In genomic region chr14:55613346-55613745, GRCm38 (mm10) we compare ENCODE assay signal across 24 mouse cellular contexts. TPM values are rescaled to one million over a fixed set of nuclear protein-coding genes. Genes with fewer than 3 reads are reported as not detected.
DNase-seq lines count a peak whose midpoint lies in the region; ATAC-seq and TF ChIP-seq lines count a peak whose summit lies in the region.
"Had no signal": no experiment of that assay in that cellular context is flagged by ENCODE, and none has a peak within 500 bp of the region (broad histone marks: within the 10 kb centered on the region; RNA-seq: fewer than 3 reads in every experiment).

No protein-coding gene starts in this region.

- no peak for TF ChIP-seq CTCF in kidney, adult 2 months (conservative IDR thresholded peaks at IDR 0.05; ENCODE audit: insufficient read depth, insufficient read length, low read depth, low read length)
- no peak for TF ChIP-seq CTCF in MEL (IDR thresholded peaks at IDR 0.05 in 2 of 3, conservative IDR thresholded peaks at IDR 0.05 in 1 of 3; ENCODE audit: control insufficient read depth in 1 of 3, insufficient read depth in 1 of 3, low read depth in 2 of 3, low read length in 3 of 3, poor library complexity in 1 of 3, severe bottlenecking in 1 of 3)
- no peak for TF ChIP-seq CTCF in liver, postnatal 0 days (IDR thresholded peaks at IDR 0.05; ENCODE audit: low read depth)
- TF ChIP-seq CTCF in midbrain, postnatal 0 days (IDR thresholded peaks at IDR 0.05), result no peak

- no peak overlapping the region for H3K27ac ChIP-seq in kidney, adult 2 months (ENCODE audit: insufficient read depth, low read depth, low read length)
- H3K27ac ChIP-seq in kidney, embryonic 16.5 days (ENCODE audit: low read length), result no peak overlapping the region
- peak overlapping the region; percentile 24 for H3K27ac ChIP-seq in MEL (ENCODE audit: control insufficient read depth, low read depth, low read length)
- peak overlapping the region; percentile 31; the same call in 1 of the 2 replicates for H3K27ac ChIP-seq in liver, postnatal 0 days (ENCODE audit: low read depth)
- no peak overlapping the region for H3K27ac ChIP-seq in midbrain, postnatal 0 days (ENCODE audit: low read depth, low read length)
- H3K27ac ChIP-seq in hindbrain, embryonic 10.5 days, result no peak overlapping the region
- H3K27ac ChIP-seq: embryonic facial prominence, embryonic 13.5 days; forebrain, embryonic 13.5 days; gastrocnemius, adult 2 months; left cerebral cortex, adult 2 months; midbrain, embryonic 15.5 days; neural tube, embryonic 13.5 days; stomach, embryonic 15.5 days had no signal

- H3K27me3 ChIP-seq in kidney, adult 2 months (replicated peaks; ENCODE audit: control insufficient read depth, insufficient read depth, low read length), result no peaks in the 10 kb centered on the region
- H3K27me3 ChIP-seq in kidney, embryonic 16.5 days (ENCODE audit: insufficient read depth, low read length), result no peaks in the 10 kb centered on the region
- H3K27me3 ChIP-seq in MEL (ENCODE audit: control insufficient read depth in 1 of 2, insufficient read depth in 2 of 2, low read length in 2 of 2), result no peaks in the 10 kb centered on the region
- 0 out of 2 replicates have a peak, but pooled peaks cover 2% of the 10 kb centered on the region for H3K27me3 ChIP-seq in liver, postnatal 0 days (ENCODE audit: insufficient read depth, low read length)
- no peaks in the 10 kb centered on the region for H3K27me3 ChIP-seq in midbrain, postnatal 0 days (ENCODE audit: insufficient read depth, low read length)
- H3K27me3 ChIP-seq in hindbrain, embryonic 10.5 days (ENCODE audit: insufficient read depth, poor library complexity, severe bottlenecking), result 0 out of 2 replicates have a peak, but pooled peaks cover under 1% of the 10 kb centered on the region
- H3K27me3 ChIP-seq: CH12.LX; embryonic facial prominence, embryonic 13.5 days; forebrain, embryonic 13.5 days; midbrain, embryonic 15.5 days; neural tube, embryonic 13.5 days; stomach, embryonic 15.5 days had no signal

- no peaks in the 10 kb centered on the region for H3K79me2 ChIP-seq in MEL (ENCODE audit: control insufficient read depth, insufficient read depth, low read length, poor library complexity)

- peaks cover 11% of the 10 kb centered on the region; the same call in 1 of the 2 replicates for H3K4me1 ChIP-seq in kidney, adult 2 months (ENCODE audit: control insufficient read depth, insufficient read depth, low read length)
- H3K4me1 ChIP-seq in kidney, embryonic 16.5 days (ENCODE audit: insufficient read depth, low read length), result 0 out of 2 replicates have a peak, but pooled peaks cover 5% of the 10 kb centered on the region
- H3K4me1 ChIP-seq in MEL (ENCODE audit: control insufficient read depth in 1 of 2, insufficient read depth in 2 of 2, low read length in 2 of 2), result peaks cover 11 to 40% of the 10 kb centered on the region in 2 experiments
- peaks cover 15% of the 10 kb centered on the region for H3K4me1 ChIP-seq in liver, postnatal 0 days (ENCODE audit: insufficient read depth)
- no peaks in the 10 kb centered on the region for H3K4me1 ChIP-seq in midbrain, postnatal 0 days (ENCODE audit: insufficient read depth, low read length)
- peaks cover 10% of the 10 kb centered on the region for H3K4me1 ChIP-seq in hindbrain, embryonic 10.5 days (replicated peaks)
- H3K4me1 ChIP-seq: forebrain, embryonic 13.5 days; midbrain, embryonic 15.5 days had no signal

- no peak overlapping the region for H3K4me3 ChIP-seq in kidney, adult 2 months (ENCODE audit: insufficient read depth, low read depth, low read length)
- no peak overlapping the region for H3K4me3 ChIP-seq in kidney, embryonic 16.5 days (ENCODE audit: low read length)
- no peak overlapping the region for H3K4me3 ChIP-seq in MEL (ENCODE audit: control insufficient read depth in 1 of 2, insufficient read depth in 1 of 2, low read depth in 2 of 2, low read length in 2 of 2)
- H3K4me3 ChIP-seq in liver, postnatal 0 days (ENCODE audit: low read depth, low read length), result no peak overlapping the region
- H3K4me3 ChIP-seq in midbrain, postnatal 0 days (ENCODE audit: low read depth, low read length), result no peak overlapping the region
- no peak overlapping the region for H3K4me3 ChIP-seq in hindbrain, embryonic 10.5 days
- H3K4me3 ChIP-seq: embryonic facial prominence, embryonic 13.5 days; forebrain, embryonic 13.5 days; gastrocnemius, adult 2 months; left cerebral cortex, adult 2 months; midbrain, embryonic 15.5 days; myocyte; neural tube, embryonic 13.5 days; stomach, embryonic 15.5 days had no signal

- H3K9me3 ChIP-seq in kidney, embryonic 16.5 days (ENCODE audit: low read length), result no peaks in the 10 kb centered on the region
- H3K9me3 ChIP-seq in MEL (replicated peaks; ENCODE audit: insufficient read depth, low read length), result no peaks in the 10 kb centered on the region
- no peaks in the 10 kb centered on the region for H3K9me3 ChIP-seq in liver, postnatal 0 days (ENCODE audit: low read length)
- no peaks in the 10 kb centered on the region for H3K9me3 ChIP-seq in midbrain, postnatal 0 days (ENCODE audit: low read length)
- H3K9me3 ChIP-seq in hindbrain, embryonic 10.5 days, result no peaks in the 10 kb centered on the region
- H3K9me3 ChIP-seq: embryonic facial prominence, embryonic 13.5 days; forebrain, embryonic 13.5 days; G1E; midbrain, embryonic 15.5 days; neural tube, embryonic 13.5 days; stomach, embryonic 15.5 days had no signal

- no peak for TF ChIP-seq POLR2A in kidney, adult 2 months (IDR thresholded peaks at IDR 0.05; ENCODE audit: low read depth, low read length)
- no peak for TF ChIP-seq POLR2A in MEL (IDR thresholded peaks at IDR 0.05; ENCODE audit: control insufficient read depth in 1 of 2, insufficient read depth in 1 of 2, low read depth in 1 of 2, low read length in 2 of 2, poor library complexity in 1 of 2)

- H3K4me2 ChIP-seq in kidney, embryonic 16.5 days (replicated peaks; ENCODE audit: low read depth, low read length), result no peak overlapping the region
- no peak overlapping the region for H3K4me2 ChIP-seq in liver, postnatal 0 days (ENCODE audit: low read depth, low read length)
- H3K4me2 ChIP-seq in midbrain, postnatal 0 days (ENCODE audit: low read depth, low read length, poor library complexity, severe bottlenecking), result no peak overlapping the region
- H3K4me2 ChIP-seq: embryonic facial prominence, embryonic 13.5 days; forebrain, embryonic 13.5 days; midbrain, embryonic 15.5 days; neural tube, embryonic 13.5 days; stomach, embryonic 15.5 days had no signal

- TF ChIP-seq EP300 in MEL (IDR thresholded peaks at IDR 0.05; ENCODE audit: low read depth in 1 of 2, low read length in 2 of 2), result no peak
- no peak for TF ChIP-seq EP300 in liver, postnatal 0 days (IDR thresholded peaks at IDR 0.05; ENCODE audit: low read depth)

- DNase-seq in kidney, adult 2 months, result peak; percentile 71
- DNase-seq in MEL (ENCODE audit: low read depth, low spot score), result peak; percentile 59
- DNase-seq in brain, adult 2 months (ENCODE audit: low read depth, low spot score), result peak; percentile 20
- DNase-seq in liver, postnatal 0 days, result no peak
- DNase-seq in midbrain, postnatal 0 days (ENCODE audit: low spot score), result no peak
- no peak for DNase-seq in hindbrain, embryonic 10.5 days (ENCODE audit: low spot score)
- DNase-seq: adrenal gland, adult 8-10 months; B cell, adult 2 months; cerebellum, adult 18-20 months; cerebellum, postnatal 25 days; gastrocnemius, adult 2 months; lung, postnatal 4 days; retina, postnatal 1 day had no signal

- H3K9ac ChIP-seq in kidney, embryonic 16.5 days (replicated peaks; ENCODE audit: low read length), result no peak overlapping the region
- no peak overlapping the region for H3K9ac ChIP-seq in MEL (ENCODE audit: control insufficient read depth, low read depth, low read length, poor library complexity, severe bottlenecking)
- H3K9ac ChIP-seq in liver, postnatal 0 days (replicated peaks), result no peak overlapping the region
- no peak overlapping the region for H3K9ac ChIP-seq in midbrain, postnatal 0 days (replicated peaks; ENCODE audit: low read length, poor library complexity, severe bottlenecking)
- H3K9ac ChIP-seq: embryonic facial prominence, embryonic 13.5 days; forebrain, embryonic 13.5 days; midbrain, embryonic 15.5 days; neural tube, embryonic 13.5 days; stomach, embryonic 15.5 days had no signal

- 37% methylated on average over 6 of the region's 6 CpGs for WGBS in kidney, adult 2 months
- WGBS in kidney, embryonic 16.5 days, result 58% methylated on average over 6 of the region's 6 CpGs
- 59% methylated on average over 6 of the region's 6 CpGs for WGBS in liver, postnatal 0 days (ENCODE audit: insufficient replicate concordance)
- 62% methylated on average over 6 of the region's 6 CpGs for WGBS in midbrain, postnatal 0 days
- 74% methylated on average over 6 of the region's 6 CpGs for WGBS in hindbrain, embryonic 10.5 days

- ATAC-seq in kidney, embryonic 16.5 days (ENCODE audit: low FRiP score, low TSS enrichment), result no peak
- no peak for ATAC-seq in liver, postnatal 0 days
- ATAC-seq in midbrain, postnatal 0 days (ENCODE audit: low FRiP score), result no peak
- ATAC-seq: activated CD4-positive, CD25-positive, alpha-beta regulatory T cell, adult 4 months; forebrain, embryonic 13.5 days; midbrain, embryonic 15.5 days had no signal

- peaks cover 5% of the 10 kb centered on the region for H3K36me3 ChIP-seq in kidney, adult 2 months (ENCODE audit: control insufficient read depth, insufficient read depth, low read length)
- peaks cover 8% of the 10 kb centered on the region; the same call in 1 of the 2 replicates for H3K36me3 ChIP-seq in kidney, embryonic 16.5 days (ENCODE audit: insufficient read depth, low read length)
- H3K36me3 ChIP-seq in MEL (ENCODE audit: control insufficient read depth in 1 of 2, insufficient read depth in 2 of 2, low read length in 2 of 2), result peaks cover 0 to 24% of the 10 kb centered on the region in 2 experiments; a peak in 2 of 4 replicates
- H3K36me3 ChIP-seq in liver, postnatal 0 days (replicated peaks; ENCODE audit: insufficient read depth, low read length), result peaks cover 27% of the 10 kb centered on the region
- peaks cover 11% of the 10 kb centered on the region for H3K36me3 ChIP-seq in midbrain, postnatal 0 days (ENCODE audit: insufficient read depth, low read length)
- peaks cover 22% of the 10 kb centered on the region for H3K36me3 ChIP-seq in hindbrain, embryonic 10.5 days

- TF ChIP-seq RAD21 in MEL (IDR thresholded peaks at IDR 0.05; ENCODE audit: low read depth, low read length), result no peak

RNA-seq across cellular contexts. Expression of gene Rec8, which starts 4.5 kb away (rescaled TPM):
- 11.4 and 13.3 TPM in 2 replicates for polyA plus RNA-seq in kidney, adult 2 months (2012; rRNA removed)
- polyA plus RNA-seq in kidney, embryonic 16.5 days (2015; fragmentation: Nextera tagmentation; extraction: Ambion mirVana), result 23.0 and 24.2 TPM in 2 replicates
- 1.5 and 1.6 TPM in 2 replicates for total RNA-seq in MEL (2012; rRNA removed)
- 1 to 10 TPM in 1 of 2 experiments, not detected in 1; 2.5 TPM for polyA plus RNA-seq in MEL (2012; ENCODE audit: insufficient read depth in 1 of 2, insufficient read length in 2 of 2, low read depth in 1 of 2, low replicate concordance in 2 of 2, missing spikeins in 1 of 2)
- 1.5 and 2.2 TPM in 2 replicates for polyA plus RNA-seq in liver, postnatal 0 days (2015; fragmentation: Nextera tagmentation; extraction: Ambion mirVana)
- total RNA-seq in midbrain, postnatal 0 days (2014; rRNA removed), result 6.0 and 11.1 TPM in 2 replicates
- polyA plus RNA-seq in midbrain, postnatal 0 days (2015; fragmentation: Nextera tagmentation; extraction: Ambion mirVana), result 7.6 and 8.7 TPM in 2 replicates
- 10.4 and 12.3 TPM in 2 replicates for polyA plus RNA-seq in hindbrain, embryonic 10.5 days (2016; fragmentation: Nextera tagmentation; extraction: Ambion mirVana)
- total RNA-seq: CH12.LX; gastrocnemius, adult 2 months had no signal
- polyA plus RNA-seq: myocyte had no signal

RNA-seq across cellular contexts. Expression of gene Irf9, which starts 10.0 kb away (rescaled TPM):
- 36.9 and 39.9 TPM in 2 replicates for polyA plus RNA-seq in kidney, adult 2 months (2012; rRNA removed)
- polyA plus RNA-seq in kidney, embryonic 16.5 days (2015; fragmentation: Nextera tagmentation; extraction: Ambion mirVana), result 16.8 and 17.7 TPM in 2 replicates
- total RNA-seq in MEL (2012; rRNA removed), result 5.0 and 8.5 TPM in 2 replicates
- polyA plus RNA-seq in MEL (2012; ENCODE audit: insufficient read depth in 1 of 2, insufficient read length in 2 of 2, low read depth in 1 of 2, low replicate concordance in 2 of 2, missing spikeins in 1 of 2), result 10 to 100 TPM in 1 of 2 experiments, not detected in 1; 14.8 TPM
- 18.6 and 19.4 TPM in 2 replicates for polyA plus RNA-seq in liver, postnatal 0 days (2015; fragmentation: Nextera tagmentation; extraction: Ambion mirVana)
- 17.1 and 18.2 TPM in 2 replicates for total RNA-seq in midbrain, postnatal 0 days (2014; rRNA removed)
- 7.4 and 8.3 TPM in 2 replicates for polyA plus RNA-seq in midbrain, postnatal 0 days (2015; fragmentation: Nextera tagmentation; extraction: Ambion mirVana)
- 7.2 and 7.8 TPM in 2 replicates for polyA plus RNA-seq in hindbrain, embryonic 10.5 days (2016; fragmentation: Nextera tagmentation; extraction: Ambion mirVana)

RNA-seq across cellular contexts. Expression of gene Rnf31, which starts 21.8 kb away (rescaled TPM):
- 27.0 and 27.6 TPM in 2 replicates for polyA plus RNA-seq in kidney, adult 2 months (2012; rRNA removed)
- 21.3 and 26.2 TPM in 2 replicates for polyA plus RNA-seq in kidney, embryonic 16.5 days (2015; fragmentation: Nextera tagmentation; extraction: Ambion mirVana)
- total RNA-seq in MEL (2012; rRNA removed), result 10.7 and 12.9 TPM in 2 replicates
- 10 to 100 TPM in 1 of 2 experiments, not detected in 1; 24.5 TPM for polyA plus RNA-seq in MEL (2012; ENCODE audit: insufficient read depth in 1 of 2, insufficient read length in 2 of 2, low read depth in 1 of 2, low replicate concordance in 2 of 2, missing spikeins in 1 of 2)
- polyA plus RNA-seq in liver, postnatal 0 days (2015; fragmentation: Nextera tagmentation; extraction: Ambion mirVana), result 8.5 and 9.6 TPM in 2 replicates
- total RNA-seq in midbrain, postnatal 0 days (2014; rRNA removed), result 19.8 and 26.7 TPM in 2 replicates
- 20.4 and 23.0 TPM in 2 replicates for polyA plus RNA-seq in midbrain, postnatal 0 days (2015; fragmentation: Nextera tagmentation; extraction: Ambion mirVana)
- polyA plus RNA-seq in hindbrain, embryonic 10.5 days (2016; fragmentation: Nextera tagmentation; extraction: Ambion mirVana), result 21.2 and 23.2 TPM in 2 replicates

RNA-seq across cellular contexts. Expression of gene Ipo4, which starts 22.4 kb away (rescaled TPM):
- 69.7 and 84.9 TPM in 2 replicates for polyA plus RNA-seq in kidney, adult 2 months (2012; rRNA removed)
- 120 and 130 TPM in 2 replicates for polyA plus RNA-seq in kidney, embryonic 16.5 days (2015; fragmentation: Nextera tagmentation; extraction: Ambion mirVana)
- total RNA-seq in MEL (2012; rRNA removed), result 46.2 and 54.1 TPM in 2 replicates
- 100 to 1,000 TPM in 1 of 2 experiments, not detected in 1; 132 TPM for polyA plus RNA-seq in MEL (2012; ENCODE audit: insufficient read depth in 1 of 2, insufficient read length in 2 of 2, low read depth in 1 of 2, low replicate concordance in 2 of 2, missing spikeins in 1 of 2)
- 14.7 and 16.6 TPM in 2 replicates for polyA plus RNA-seq in liver, postnatal 0 days (2015; fragmentation: Nextera tagmentation; extraction: Ambion mirVana)
- 109 and 122 TPM in 2 replicates for total RNA-seq in midbrain, postnatal 0 days (2014; rRNA removed)
- 104 and 112 TPM in 2 replicates for polyA plus RNA-seq in midbrain, postnatal 0 days (2015; fragmentation: Nextera tagmentation; extraction: Ambion mirVana)
- 101 and 107 TPM in 2 replicates for polyA plus RNA-seq in hindbrain, embryonic 10.5 days (2016; fragmentation: Nextera tagmentation; extraction: Ambion mirVana)

RNA-seq across cellular contexts. Expression of gene Psme2, which starts 22.4 kb away (rescaled TPM):
- 53.1 and 60.2 TPM in 2 replicates for polyA plus RNA-seq in kidney, adult 2 months (2012; rRNA removed)
- polyA plus RNA-seq in kidney, embryonic 16.5 days (2015; fragmentation: Nextera tagmentation; extraction: Ambion mirVana), result 207 and 226 TPM in 2 replicates
- total RNA-seq in MEL (2012; rRNA removed), result 98.1 and 143 TPM in 2 replicates
- polyA plus RNA-seq in MEL (2012; ENCODE audit: insufficient read depth in 1 of 2, insufficient read length in 2 of 2, low read depth in 1 of 2, low replicate concordance in 2 of 2, missing spikeins in 1 of 2), result 100 to 1,000 TPM in 1 of 2 experiments, not detected in 1; 231 TPM
- polyA plus RNA-seq in liver, postnatal 0 days (2015; fragmentation: Nextera tagmentation; extraction: Ambion mirVana), result 222 and 231 TPM in 2 replicates
- 62.8 and 69.6 TPM in 2 replicates for total RNA-seq in midbrain, postnatal 0 days (2014; rRNA removed)
- polyA plus RNA-seq in midbrain, postnatal 0 days (2015; fragmentation: Nextera tagmentation; extraction: Ambion mirVana), result 157 and 184 TPM in 2 replicates
- polyA plus RNA-seq in hindbrain, embryonic 10.5 days (2016; fragmentation: Nextera tagmentation; extraction: Ambion mirVana), result 171 and 203 TPM in 2 replicates

Comparison
In these comparisons a context has a peak if more than half of its experiments do, and no peak if none do; other contexts are left out.
1. DNase-seq: peak in kidney, adult 2 months (single experiment), MEL (single experiment) and brain, adult 2 months (single experiment); none in liver, postnatal 0 days (single experiment), midbrain, postnatal 0 days (single experiment) and hindbrain, embryonic 10.5 days (single experiment).
2. H3K27ac ChIP-seq: peak in MEL (single experiment) and liver, postnatal 0 days (single experiment); none in kidney, adult 2 months (single experiment), kidney, embryonic 16.5 days (single experiment), midbrain, postnatal 0 days (single experiment) and hindbrain, embryonic 10.5 days (single experiment).